Mouse (Mus musculus): ENCODE results near the gene Zfp316. TPM values are rescaled to one million over a fixed set of nuclear protein-coding genes. Genes with fewer than 3 reads are reported as not detected.
A peak's percentile ranks its signal among the peaks of the same experiment; 100 is the strongest.

Zfp316 gene
- total RNA-seq, 1 experiment, result 1.6 TPM

GRCm38 (mm10) chr5:143308825-143309224, 39.0 kb upstream of the Zfp316 start:
- no peak for DNase-seq (ENCODE audit: low read depth, low spot score)
- H3K9ac ChIP-seq (ENCODE audit: insufficient read depth, low read depth, low read length, poor library complexity, severe bottlenecking), result no peak overlapping the region
- no peak overlapping the region for H3K4me3 ChIP-seq (ENCODE audit: insufficient read depth in 1 of 2, low read depth in 1 of 2, low read length in 2 of 2, poor library complexity in 1 of 2, severe bottlenecking in 1 of 2)
- H3K27ac ChIP-seq (ENCODE audit: insufficient read depth, low read depth, low read length, poor library complexity, severe bottlenecking), result no peak overlapping the region
- H3K36me3 ChIP-seq (ENCODE audit: control insufficient read depth, insufficient read depth, low read length, poor library complexity, severe bottlenecking), result peaks cover 60% of the 10 kb centered on the region
- no peaks in the 10 kb centered on the region for H3K9me3 ChIP-seq (ENCODE audit: control insufficient read depth, insufficient read depth, low read depth, low read length)
- TF ChIP-seq HCFC1 (IDR thresholded peaks at IDR 0.05; ENCODE audit: borderline replicate concordance, insufficient read depth, low read length) (no peak), CHD2 (IDR thresholded peaks at IDR 0.05; ENCODE audit: low read depth, low read length) (no peak), MAFK (IDR thresholded peaks at IDR 0.05; ENCODE audit: insufficient read depth, low read depth, low read length) (no peak), ZNF384 (IDR thresholded peaks at IDR 0.05; ENCODE audit: low read depth, low read length) (no peak), ZC3H11A (IDR thresholded peaks at IDR 0.05; ENCODE audit: borderline replicate concordance, low read depth, low read length) (no peak)
- in situ Hi-C loops (cut with MboI; ENCODE audit: low sequenced_read_pairs in 2 of 2, unreplicated experiment in 2 of 2), result no loop called here
- peaks cover 0 to 8% of the 10 kb centered on the region in 2 experiments; a peak in 2 of 4 replicates for H3K4me1 ChIP-seq (ENCODE audit: control insufficient read depth in 2 of 2, insufficient read depth in 2 of 2, low read length in 2 of 2, poor library complexity in 1 of 2)

GRCm38 (mm10) chr5:143304251-143304650, 34.4 kb upstream of the Zfp316 start:
- H3K9me3 ChIP-seq (ENCODE audit: control insufficient read depth, insufficient read depth, low read depth, low read length), result no peaks in the 10 kb centered on the region
- no peaks in the 10 kb centered on the region for H3K4me1 ChIP-seq (ENCODE audit: control insufficient read depth in 2 of 2, insufficient read depth in 2 of 2, low read length in 2 of 2, poor library complexity in 1 of 2)
- H3K9ac ChIP-seq (ENCODE audit: insufficient read depth, low read depth, low read length, poor library complexity, severe bottlenecking), result no peak overlapping the region
- H3K4me3 ChIP-seq (ENCODE audit: insufficient read depth in 1 of 2, low read depth in 1 of 2, low read length in 2 of 2, poor library complexity in 1 of 2, severe bottlenecking in 1 of 2), result no peak overlapping the region
- in situ Hi-C loops (cut with MboI; ENCODE audit: low sequenced_read_pairs in 2 of 2, unreplicated experiment in 2 of 2), result no loop called here
- peaks cover 49% of the 10 kb centered on the region for H3K36me3 ChIP-seq (ENCODE audit: control insufficient read depth, insufficient read depth, low read length, poor library complexity, severe bottlenecking)
- no peak overlapping the region for H3K27ac ChIP-seq (ENCODE audit: insufficient read depth, low read depth, low read length, poor library complexity, severe bottlenecking)
- TF ChIP-seq MAFK (IDR thresholded peaks at IDR 0.05; ENCODE audit: insufficient read depth, low read depth, low read length), result no peak
- TF ChIP-seq HCFC1 (IDR thresholded peaks at IDR 0.05; ENCODE audit: borderline replicate concordance, insufficient read depth, low read length), result no peak
- no peak for TF ChIP-seq ZC3H11A (IDR thresholded peaks at IDR 0.05; ENCODE audit: borderline replicate concordance, low read depth, low read length)
- no peak for TF ChIP-seq ZNF384 (IDR thresholded peaks at IDR 0.05; ENCODE audit: low read depth, low read length)
- no peak for TF ChIP-seq CHD2 (IDR thresholded peaks at IDR 0.05; ENCODE audit: low read depth, low read length)
- no peak for DNase-seq (ENCODE audit: low read depth, low spot score)

GRCm38 (mm10) chr5:143301296-143301695, 31.5 kb upstream of the Zfp316 start:
- no peaks in the 10 kb centered on the region for H3K9me3 ChIP-seq (ENCODE audit: control insufficient read depth, insufficient read depth, low read depth, low read length)
- H3K4me3 ChIP-seq (ENCODE audit: insufficient read depth in 1 of 2, low read depth in 1 of 2, low read length in 2 of 2, poor library complexity in 1 of 2, severe bottlenecking in 1 of 2), result no peak overlapping the region
- H3K36me3 ChIP-seq (ENCODE audit: control insufficient read depth, insufficient read depth, low read length, poor library complexity, severe bottlenecking), result peaks cover 30% of the 10 kb centered on the region
- H3K27ac ChIP-seq (ENCODE audit: insufficient read depth, low read depth, low read length, poor library complexity, severe bottlenecking), result no peak overlapping the region
- TF ChIP-seq ZC3H11A (IDR thresholded peaks at IDR 0.05; ENCODE audit: borderline replicate concordance, low read depth, low read length) (no peak), CHD2 (IDR thresholded peaks at IDR 0.05; ENCODE audit: low read depth, low read length) (no peak), MAFK (IDR thresholded peaks at IDR 0.05; ENCODE audit: insufficient read depth, low read depth, low read length) (no peak), ZNF384 (IDR thresholded peaks at IDR 0.05; ENCODE audit: low read depth, low read length) (no peak), HCFC1 (IDR thresholded peaks at IDR 0.05; ENCODE audit: borderline replicate concordance, insufficient read depth, low read length) (no peak)
- peaks cover 2 to 3% of the 10 kb centered on the region in 2 experiments; a peak in 1 of 4 replicates for H3K4me1 ChIP-seq (ENCODE audit: control insufficient read depth in 2 of 2, insufficient read depth in 2 of 2, low read length in 2 of 2, poor library complexity in 1 of 2)
- H3K9ac ChIP-seq (ENCODE audit: insufficient read depth, low read depth, low read length, poor library complexity, severe bottlenecking), result no peak overlapping the region
- in situ Hi-C loops (cut with MboI; ENCODE audit: low sequenced_read_pairs in 2 of 2, unreplicated experiment in 2 of 2), result no loop called here
- no peak for DNase-seq (ENCODE audit: low read depth, low spot score)

- no peak for DNase-seq (ENCODE audit: low read depth, low spot score)
- no peak overlapping the region for H3K9ac ChIP-seq (ENCODE audit: insufficient read depth, low read depth, low read length, poor library complexity, severe bottlenecking)
These were observed 29.9 kb upstream of the Zfp316 start for GRCm38 (mm10) chr5:143299686-143300085.

More at GRCm38 (mm10) chr5:143299686-143300085, 29.9 kb upstream of the Zfp316 start:
- Histone ChIP-seq H3K36me3 (ENCODE audit: control insufficient read depth, insufficient read depth, low read length, poor library complexity, severe bottlenecking) (peaks cover 18% of the 10 kb centered on the region), H3K4me1 (ENCODE audit: control insufficient read depth in 2 of 2, insufficient read depth in 2 of 2, low read length in 2 of 2, poor library complexity in 1 of 2) (peaks cover 2 to 3% of the 10 kb centered on the region in 2 experiments; a peak in 1 of 4 replicates), H3K27ac (ENCODE audit: insufficient read depth, low read depth, low read length, poor library complexity, severe bottlenecking) (no peak overlapping the region), H3K4me3 (ENCODE audit: insufficient read depth in 1 of 2, low read depth in 1 of 2, low read length in 2 of 2, poor library complexity in 1 of 2, severe bottlenecking in 1 of 2) (no peak overlapping the region), H3K9me3 (ENCODE audit: control insufficient read depth, insufficient read depth, low read depth, low read length) (no peaks in the 10 kb centered on the region)
- TF ChIP-seq CHD2 (IDR thresholded peaks at IDR 0.05; ENCODE audit: low read depth, low read length) (no peak), HCFC1 (IDR thresholded peaks at IDR 0.05; ENCODE audit: borderline replicate concordance, insufficient read depth, low read length) (no peak), MAFK (IDR thresholded peaks at IDR 0.05; ENCODE audit: insufficient read depth, low read depth, low read length) (no peak), ZC3H11A (IDR thresholded peaks at IDR 0.05; ENCODE audit: borderline replicate concordance, low read depth, low read length) (peak; percentile 21; the same call in 1 of the 2 replicates), ZNF384 (IDR thresholded peaks at IDR 0.05; ENCODE audit: low read depth, low read length) (no peak)
- in situ Hi-C loops (cut with MboI; ENCODE audit: low sequenced_read_pairs in 2 of 2, unreplicated experiment in 2 of 2), result no loop called here
